Mouse (Mus musculus) heart, adult 18-20 months (tissue): ENCODE results near the gene Clec4a2. TPM values are rescaled to one million over a fixed set of nuclear protein-coding genes. Genes with fewer than 3 reads are reported as not detected.
"Not testable (repeated sequence)": the region's sequence is repeated elsewhere in the genome, so short reads cannot be mapped to it uniquely, and the experiment has no call there.

Source experiments
- DNase-seq, 2 experiments: peaks; one replicate each; pipeline ENCODE4 v3.0.0; 2021 to 2022; ENCODE audit warnings: mixed read lengths in 1 of 2
- long read RNA-seq, 2 experiments: library from polyadenylated mRNA; stranded (forward); transcript quantifications; one replicate each; pipeline ENCODE4 v2.0.0; 2021
- total RNA-seq, 2 experiments: library from RNA; stranded (reverse); gene quantifications; 2 replicates each; pipeline ENCODE4 v1.2.3; 2021

Clec4a2 gene
- total RNA-seq, result 1 to 10 TPM; 1.3 to 1.5 TPM
- long read RNA-seq, experiment 1, result 0 reads
- long read RNA-seq, experiment 2, result 0 reads

DNA sequence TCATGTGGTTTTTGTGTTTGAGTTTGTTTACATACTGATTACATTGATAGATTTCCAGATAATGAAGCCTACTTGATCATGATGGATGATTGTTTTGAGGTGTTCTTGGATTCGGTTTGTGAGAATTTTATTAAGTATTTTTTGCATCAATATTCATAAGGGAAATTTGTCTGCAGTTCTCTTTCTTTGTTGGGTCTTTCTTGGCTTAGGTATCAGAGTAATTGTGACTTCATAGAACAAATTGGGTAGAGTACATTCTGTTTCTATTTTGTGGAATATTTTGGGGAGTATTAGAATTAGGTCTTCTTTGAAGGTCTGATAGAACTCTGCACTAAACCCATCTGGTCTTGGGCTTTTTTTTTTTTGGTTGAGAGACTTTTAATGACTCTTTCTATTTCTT, at the start of gene Clec4a2:
Gene Clec4a2, plus strand, starts transcription at position 301 of the 400 bp plus-strand sequence.
- not testable (repeated sequence) for DNase-seq

DNA sequence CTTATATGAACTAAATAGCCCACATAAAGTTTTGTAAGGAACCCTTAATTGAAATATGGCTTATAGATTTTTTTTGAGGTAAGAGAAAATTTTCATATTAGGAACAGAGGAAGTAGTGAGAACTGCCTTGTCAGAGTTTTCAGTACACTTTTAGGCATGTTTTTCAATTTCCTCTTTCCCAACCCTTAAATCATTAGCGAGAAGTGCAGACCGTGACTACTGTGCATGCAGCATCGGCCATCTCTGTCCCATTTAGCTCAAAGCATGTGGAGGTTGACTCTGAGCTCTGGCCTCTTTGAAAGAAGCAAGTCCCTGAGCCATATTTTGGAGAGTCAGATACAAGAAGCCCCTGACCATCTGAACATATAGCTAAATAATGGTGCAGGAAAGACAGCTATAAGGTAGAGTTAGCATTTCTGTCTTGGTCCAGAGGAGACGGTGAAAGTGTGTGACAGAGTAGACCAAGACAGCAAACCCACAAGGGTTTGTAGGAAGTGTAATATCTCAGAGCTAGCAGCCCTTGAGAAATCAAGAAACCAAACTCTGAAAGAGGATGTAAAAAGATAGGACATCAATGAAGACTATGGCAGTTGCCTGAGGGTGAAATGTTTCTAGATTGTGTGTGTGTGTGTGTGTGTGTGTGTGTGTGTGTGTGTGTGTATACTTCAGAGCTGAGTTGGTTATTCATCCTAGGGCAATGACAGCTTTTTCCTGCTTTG, 10.9 kb upstream of the Clec4a2 start:
- DNase-seq, result peak in 1 of 2 experiments; percentile 16

- DNase-seq, result peak in 1 of 2 experiments; percentile 14
These were observed 17.0 kb downstream of the Clec4a2 start for GRCm38 (mm10) chr6:123123195-123123594.

DNA sequence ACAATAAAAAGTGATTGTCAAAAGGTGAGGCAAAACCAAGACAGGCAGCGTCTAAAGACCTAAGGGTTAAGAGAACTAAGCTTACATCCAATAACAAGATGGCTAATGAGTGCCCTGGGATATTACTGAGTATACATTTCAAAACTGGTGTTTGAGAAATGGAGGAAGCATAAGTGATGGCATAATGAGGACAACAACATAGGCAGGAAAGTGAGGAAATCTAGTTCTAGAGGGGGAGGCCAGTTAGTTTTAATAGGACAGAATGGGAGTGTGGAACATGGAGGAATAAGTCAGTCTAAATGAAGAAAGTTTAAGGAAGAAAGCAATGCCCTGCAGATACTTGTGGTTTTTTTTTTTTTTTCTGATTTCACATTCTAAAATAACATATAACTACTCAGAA, 20.9 kb downstream of the Clec4a2 start:
- no peak for DNase-seq

- not testable (repeated sequence) for DNase-seq
These were observed 31.7 kb downstream of the Clec4a2 start for GRCm38 (mm10) chr6:123137766-123138526.

DNA sequence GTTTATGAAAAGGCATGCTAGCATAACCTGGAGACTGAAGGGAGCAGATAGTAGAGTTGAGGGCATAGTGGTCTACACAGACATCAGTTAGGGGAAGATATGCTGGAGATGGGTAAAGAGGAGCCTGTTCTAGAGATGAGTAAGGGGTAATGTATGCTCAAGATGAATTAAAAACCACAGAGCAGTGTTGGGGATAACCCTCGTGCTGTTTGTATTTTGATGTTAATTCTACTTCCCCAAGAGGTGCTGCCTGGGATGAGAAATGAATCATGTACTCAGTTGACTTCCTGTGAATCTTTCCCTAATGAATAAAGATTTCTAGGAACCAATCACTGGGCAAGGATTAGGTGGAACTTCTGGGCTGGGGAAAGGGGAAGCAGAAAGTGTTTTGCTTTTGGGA, 63.9 kb downstream of the Clec4a2 start:
- DNase-seq, result peak in 1 of 2 experiments; percentile 25

DNA sequence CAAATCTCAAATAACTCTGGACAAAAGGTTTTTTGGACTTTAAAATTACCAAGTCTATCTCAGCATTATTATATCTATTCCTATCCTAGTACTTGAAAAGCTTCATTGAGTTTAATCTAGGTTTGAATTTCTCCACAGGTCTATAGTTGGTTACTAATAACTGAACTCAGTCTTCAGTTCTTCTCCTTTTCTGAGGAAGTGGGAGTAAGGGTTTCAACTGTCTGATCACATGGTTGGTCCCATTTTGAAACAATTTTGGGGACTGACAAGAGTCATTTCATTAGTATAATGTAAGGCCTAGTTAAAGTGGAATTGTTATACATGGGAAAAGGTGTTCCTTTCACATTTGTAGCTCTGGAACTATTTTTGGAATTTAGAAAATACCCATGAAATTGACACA, 64.8 kb downstream of the Clec4a2 start:
- no peak for DNase-seq

- DNase-seq, result no peak
These were observed 66.4 kb downstream of the Clec4a2 start, which contains the start of gene Clec4b2 for GRCm38 (mm10) chr6:123172593-123172992. Clec4b2 (plus strand) TSS chr6:123172893.

DNA sequence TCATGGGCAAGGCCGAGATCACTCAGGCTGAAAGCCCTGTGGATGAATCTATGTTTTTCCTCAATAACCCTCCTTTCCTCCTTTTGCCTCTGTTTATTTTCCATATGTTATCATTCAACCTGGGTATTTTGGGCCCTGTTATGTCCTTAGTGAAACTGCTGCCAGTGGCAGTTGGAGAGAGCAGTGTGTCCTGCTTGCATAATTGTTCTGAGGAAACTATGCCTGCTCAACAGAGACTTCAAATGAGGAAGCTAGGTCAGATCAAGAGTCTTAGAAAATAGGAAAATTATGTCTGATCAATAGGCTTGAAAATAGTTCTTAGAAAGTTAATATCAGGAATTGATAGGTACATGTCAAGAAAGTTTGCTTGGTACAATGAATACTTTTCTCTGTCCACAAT, 69.3 kb downstream of the Clec4a2 start:
- DNase-seq, result peak in 1 of 2 experiments; percentile 21

- peak in 1 of 2 experiments; percentile 17 for DNase-seq
These were observed 78.6 kb downstream of the Clec4a2 start for GRCm38 (mm10) chr6:123184862-123185261.

Other genes with a start within 250 kb of the Clec4a2 start
- 10 to 100 TPM; 20.7 to 24.3 TPM for gene Necap1, start 232.0 kb upstream of the Clec4a2 start, total RNA-seq
- 1 to 10 TPM; 4.0 to 4.1 TPM for gene Clec4a1, start 184.6 kb upstream of the Clec4a2 start, total RNA-seq
- gene Clec4a3, start 153.9 kb upstream of the Clec4a2 start, total RNA-seq, result 1 to 10 TPM; 3.0 to 4.3 TPM
- gene Clec4a4, start 116.1 kb upstream of the Clec4a2 start, total RNA-seq, result not detected
- not detected for gene Clec4b1, start 56.5 kb upstream of the Clec4a2 start, total RNA-seq
- gene Clec4b2, start 66.5 kb downstream of the Clec4a2 start, total RNA-seq, result not detected
- under 1 TPM; 0.35 to 0.85 TPM for gene Clec4n, start 123.4 kb downstream of the Clec4a2 start, total RNA-seq
- under 1 TPM; 0.35 to 0.41 TPM for gene Clec4d, start 155.7 kb downstream of the Clec4a2 start, total RNA-seq
- gene Clec4e, start 183.4 kb downstream of the Clec4a2 start, total RNA-seq, result under 1 TPM; 0.37 to 0.41 TPM
- not detected for gene Vmn2r19, start 201.9 kb downstream of the Clec4a2 start, total RNA-seq